Mouse (Mus musculus) cortical plate, adult 2 months (tissue): ENCODE measurements around the gene Rpl27a.

Experiments
- CTCF ChIP-seq: fragments of 200-500 bp; IDR thresholded peaks from 2 replicates; pipeline ENCODE4 v1.5.1; 2011; ENCODE audit warnings: mild to moderate bottlenecking, control low read depth, low read length; ENCODE audit not compliant: insufficient read depth; ENCODE audit errors: extremely low read depth
- POLR2A ChIP-seq: fragments of 200-500 bp; IDR thresholded peaks from 2 replicates; pipeline ENCODE4 v1.6.1; 2011; ENCODE audit warnings: mild to moderate bottlenecking, low read length, control low read depth; ENCODE audit not compliant: insufficient read depth; ENCODE audit errors: extremely low read depth

- no peak for TF ChIP-seq POLR2A
- no peak for TF ChIP-seq CTCF
Observed at GRCm38 (mm10) chr7:109470700-109471099, 48.2 kb upstream of the Rpl27a start.
